Mouse (Mus musculus): ENCODE measurements at regions not wholly inside any gene's neighbourhood (a gene's known extent, or its start where the extent isn't known, plus 50 kb on each side); places are given as distances from the start of the nearest gene placed in this dataset.

DNA sequence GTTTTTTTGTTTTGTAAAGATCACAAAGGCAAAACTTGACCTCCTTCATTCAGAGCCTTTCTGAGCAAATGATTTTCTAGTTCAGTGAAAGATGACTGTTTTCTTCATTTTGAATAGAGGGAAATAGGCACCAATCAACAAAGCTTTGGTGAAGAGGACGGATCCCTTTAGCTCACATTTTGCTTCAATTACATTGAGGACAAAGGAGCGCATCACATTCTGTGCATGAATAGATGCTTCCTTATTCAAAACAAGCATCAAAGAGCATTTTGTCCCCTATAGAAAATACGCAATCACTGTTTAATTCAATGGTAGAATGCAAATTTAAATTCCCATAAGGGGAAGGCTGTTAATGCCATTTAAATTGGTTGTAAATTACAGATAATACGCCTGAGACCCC is 150.4 kb upstream of the Rai2 start:
- TF ChIP-seq CTCF (IDR thresholded peaks at IDR 0.05; ENCODE audit: low read depth): no peak
- DNase-seq (ENCODE audit: low spot score) (no peak), ATAC-seq (replicated peaks; ENCODE audit: low FRiP score, low read depth) (no peak)
- H3K27me3 ChIP-seq (ENCODE audit: insufficient read depth, low read length): no peaks in the 10 kb centered on the region
- H3K9me3 ChIP-seq (replicated peaks; ENCODE audit: low read length): no peaks in the 10 kb centered on the region
- H3K27ac ChIP-seq: no peak overlapping the region
- no peaks in the 10 kb centered on the region for H3K36me3 ChIP-seq (ENCODE audit: insufficient read depth, low read length)
- no peak overlapping the region for H3K9ac ChIP-seq (ENCODE audit: low read depth, low read length)
- H3K4me3 ChIP-seq (replicated peaks; ENCODE audit: low read depth, low read length): no peak overlapping the region
- WGBS: 86% methylated on average over 4 of the region's 4 CpGs
- H3K4me2 ChIP-seq (ENCODE audit: low read length): no peak overlapping the region
- H3K4me1 ChIP-seq (replicated peaks; ENCODE audit: insufficient read depth, low read length): no peaks in the 10 kb centered on the region

DNA sequence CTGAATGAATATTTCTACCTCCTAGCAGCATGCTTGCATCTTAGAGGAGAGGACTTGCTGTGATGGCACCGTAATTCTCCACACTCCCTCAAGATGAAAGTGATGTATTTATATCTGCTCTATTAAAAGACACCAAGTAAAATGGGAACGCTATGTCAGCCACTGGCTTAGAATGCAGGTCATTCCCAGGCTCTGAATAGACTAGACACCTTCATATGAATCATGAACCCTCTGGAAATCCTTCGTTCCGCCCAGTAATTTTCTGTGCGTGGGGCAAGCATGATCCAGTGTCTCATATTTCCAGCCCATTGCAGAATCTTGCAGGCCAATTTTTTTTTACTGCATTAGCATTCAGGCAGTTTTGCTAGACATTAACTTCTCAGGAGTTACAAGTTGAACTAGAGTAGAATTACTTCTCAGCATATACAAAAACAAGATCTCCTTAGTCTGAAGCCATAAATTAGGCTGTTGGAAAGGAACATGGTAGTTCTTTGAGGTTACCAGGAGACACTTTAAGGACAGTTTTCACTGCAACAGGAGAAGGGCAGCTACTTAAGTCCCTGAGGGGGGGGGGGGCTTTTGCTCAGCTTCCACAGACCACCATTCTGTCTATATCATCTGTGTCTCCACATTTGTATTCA is 134.7 kb upstream of the Rai2 start:
- no peak for TF ChIP-seq CTCF (IDR thresholded peaks at IDR 0.05; ENCODE audit: low read depth)
- Histone ChIP-seq H3K27ac (no peak overlapping the region), H3K4me3 (replicated peaks; ENCODE audit: low read depth, low read length) (no peak overlapping the region), H3K9me3 (replicated peaks; ENCODE audit: low read length) (no peaks in the 10 kb centered on the region), H3K9ac (ENCODE audit: low read depth, low read length) (no peak overlapping the region), H3K4me1 (replicated peaks; ENCODE audit: insufficient read depth, low read length) (no peaks in the 10 kb centered on the region), H3K4me2 (ENCODE audit: low read length) (no peak overlapping the region), H3K36me3 (ENCODE audit: insufficient read depth, low read length) (no peaks in the 10 kb centered on the region), H3K27me3 (ENCODE audit: insufficient read depth, low read length) (no peaks in the 10 kb centered on the region)
- ATAC-seq (replicated peaks; ENCODE audit: low FRiP score, low read depth): no peak
- peak; percentile 56 for DNase-seq (ENCODE audit: low spot score)
- 50% methylated on average over 5 of the region's 5 CpGs for WGBS

DNA sequence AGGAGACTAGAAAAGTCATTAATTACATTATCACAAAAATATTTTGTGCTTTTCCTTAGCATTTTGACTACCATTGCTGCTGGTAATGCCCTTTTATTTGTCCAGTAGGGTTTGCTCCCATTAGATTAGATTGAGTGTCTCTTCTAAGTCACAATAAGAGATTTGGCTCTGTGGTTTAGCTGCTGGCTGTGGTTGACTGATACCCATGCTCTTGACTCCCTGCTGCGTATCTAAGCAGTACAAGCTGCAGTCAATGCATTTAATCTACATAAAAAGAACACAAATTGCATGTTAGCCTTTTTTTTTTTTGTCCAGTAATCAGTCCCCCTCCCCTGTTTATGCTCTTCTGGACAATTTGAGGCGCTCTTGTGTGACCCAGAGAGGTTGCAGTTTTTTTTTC is 133.0 kb upstream of the Rai2 start:
- Histone ChIP-seq H3K4me2 (ENCODE audit: low read length) (no peak overlapping the region), H3K27me3 (ENCODE audit: insufficient read depth, low read length) (no peaks in the 10 kb centered on the region), H3K9me3 (replicated peaks; ENCODE audit: low read length) (no peaks in the 10 kb centered on the region), H3K4me3 (replicated peaks; ENCODE audit: low read depth, low read length) (no peak overlapping the region), H3K27ac (no peak overlapping the region), H3K36me3 (ENCODE audit: insufficient read depth, low read length) (no peaks in the 10 kb centered on the region), H3K4me1 (replicated peaks; ENCODE audit: insufficient read depth, low read length) (no peaks in the 10 kb centered on the region), H3K9ac (ENCODE audit: low read depth, low read length) (no peak overlapping the region)
- TF ChIP-seq CTCF (IDR thresholded peaks at IDR 0.05; ENCODE audit: low read depth): no peak
- ATAC-seq (replicated peaks; ENCODE audit: low FRiP score, low read depth) (no peak), DNase-seq (ENCODE audit: low spot score) (no peak)
- 82% methylated on average over 2 of the region's 2 CpGs for WGBS

DNA sequence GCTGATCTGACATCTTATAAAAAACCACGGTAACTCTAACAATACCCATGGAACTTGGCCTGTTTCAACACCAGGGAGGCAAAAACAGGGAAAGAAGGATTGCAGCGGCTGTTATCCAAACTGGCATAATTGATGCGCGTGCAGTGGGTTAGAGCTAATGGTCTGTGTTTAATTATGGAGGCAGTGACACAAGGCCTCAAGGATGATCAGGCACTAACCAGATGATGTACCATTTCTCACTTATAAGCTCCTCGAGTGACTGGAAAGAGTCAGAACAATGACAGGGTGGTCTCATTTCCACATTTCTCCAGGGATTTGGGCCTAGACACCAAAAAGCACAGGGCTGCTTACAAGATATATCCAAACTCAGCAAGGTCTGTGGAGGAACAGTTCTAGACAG is 83.0 kb upstream of the Rai2 start:
- ATAC-seq (replicated peaks; ENCODE audit: low FRiP score, low read depth) (no peak), DNase-seq (ENCODE audit: low spot score) (no peak)
- no peak for TF ChIP-seq CTCF (IDR thresholded peaks at IDR 0.05; ENCODE audit: low read depth)
- Histone ChIP-seq H3K36me3 (ENCODE audit: insufficient read depth, low read length) (no peaks in the 10 kb centered on the region), H3K27me3 (ENCODE audit: insufficient read depth, low read length) (no peaks in the 10 kb centered on the region), H3K27ac (no peak overlapping the region), H3K4me2 (ENCODE audit: low read length) (no peak overlapping the region), H3K4me1 (replicated peaks; ENCODE audit: insufficient read depth, low read length) (no peaks in the 10 kb centered on the region), H3K9me3 (replicated peaks; ENCODE audit: low read length) (no peaks in the 10 kb centered on the region), H3K9ac (ENCODE audit: low read depth, low read length) (no peak overlapping the region), H3K4me3 (replicated peaks; ENCODE audit: low read depth, low read length) (no peak overlapping the region)
- WGBS: 68% methylated on average over 5 of the region's 5 CpGs

DNA sequence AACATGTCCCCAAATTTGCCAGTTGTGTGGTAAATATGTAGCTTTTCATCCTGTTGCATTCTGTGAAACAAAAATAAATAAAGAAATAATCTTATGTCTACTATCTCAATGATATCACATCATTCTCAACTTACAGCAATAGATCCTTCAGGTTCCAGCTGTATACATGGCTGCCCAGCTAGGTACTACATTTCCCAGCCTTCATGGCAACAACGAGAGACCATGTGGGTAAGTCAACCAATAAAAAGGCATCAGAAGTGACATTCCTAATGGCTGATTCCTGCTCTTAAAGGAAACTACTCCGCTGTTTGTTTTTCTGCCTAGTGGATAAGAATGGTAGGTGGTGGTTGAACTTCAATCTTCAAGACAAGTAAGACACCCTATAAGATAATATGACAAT is 82.5 kb upstream of the Rai2 start:
- Histone ChIP-seq H3K4me2 (ENCODE audit: low read length) (no peak overlapping the region), H3K4me1 (replicated peaks; ENCODE audit: insufficient read depth, low read length) (no peaks in the 10 kb centered on the region), H3K27ac (no peak overlapping the region), H3K36me3 (ENCODE audit: insufficient read depth, low read length) (no peaks in the 10 kb centered on the region), H3K27me3 (ENCODE audit: insufficient read depth, low read length) (no peaks in the 10 kb centered on the region), H3K9ac (ENCODE audit: low read depth, low read length) (no peak overlapping the region), H3K4me3 (replicated peaks; ENCODE audit: low read depth, low read length) (no peak overlapping the region), H3K9me3 (replicated peaks; ENCODE audit: low read length) (no peaks in the 10 kb centered on the region)
- 62% methylated on average over 2 of the region's 2 CpGs for WGBS
- no peak for TF ChIP-seq CTCF (IDR thresholded peaks at IDR 0.05; ENCODE audit: low read depth)
- DNase-seq (ENCODE audit: low spot score) (peak; percentile 52), ATAC-seq (replicated peaks; ENCODE audit: low FRiP score, low read depth) (peak; percentile 71; the same call in 1 of the 2 replicates)

DNA sequence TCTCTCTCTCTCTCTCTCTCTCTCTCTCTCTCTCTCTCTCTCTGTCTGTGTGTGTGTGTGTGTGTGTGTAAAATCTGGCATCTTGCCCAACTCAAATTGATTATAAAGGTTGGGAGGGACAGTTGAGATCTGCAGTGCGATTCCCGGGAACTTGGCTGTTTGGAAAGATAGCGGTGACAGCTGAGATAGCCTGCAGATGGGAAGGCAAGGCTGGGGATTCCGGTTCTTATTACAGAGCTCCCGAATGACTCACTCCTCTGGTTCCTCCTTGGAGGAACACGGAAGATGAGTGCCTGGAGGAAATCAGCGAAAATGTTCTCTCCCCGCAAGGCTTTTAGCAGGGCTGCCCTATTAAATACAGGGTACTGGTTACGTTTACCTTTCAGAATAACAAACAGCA is 81.2 kb upstream of the Rai2 start:
- no peak overlapping the region for H3K9ac ChIP-seq (ENCODE audit: low read depth, low read length)
- 52% methylated on average over 9 of the region's 9 CpGs for WGBS
- ATAC-seq (replicated peaks; ENCODE audit: low FRiP score, low read depth) (no peak), DNase-seq (ENCODE audit: low spot score) (peak; percentile 43)
- H3K4me2 ChIP-seq (ENCODE audit: low read length): peak overlapping the region; percentile 7; the same call in 1 of the 2 replicates
- H3K4me1 ChIP-seq (replicated peaks; ENCODE audit: insufficient read depth, low read length): no peaks in the 10 kb centered on the region
- H3K9me3 ChIP-seq (replicated peaks; ENCODE audit: low read length): no peaks in the 10 kb centered on the region
- H3K36me3 ChIP-seq (ENCODE audit: insufficient read depth, low read length): no peaks in the 10 kb centered on the region
- no peak overlapping the region for H3K4me3 ChIP-seq (replicated peaks; ENCODE audit: low read depth, low read length)
- H3K27ac ChIP-seq: no peak overlapping the region
- H3K27me3 ChIP-seq (ENCODE audit: insufficient read depth, low read length): no peaks in the 10 kb centered on the region
- TF ChIP-seq CTCF (IDR thresholded peaks at IDR 0.05; ENCODE audit: low read depth): no peak

DNA sequence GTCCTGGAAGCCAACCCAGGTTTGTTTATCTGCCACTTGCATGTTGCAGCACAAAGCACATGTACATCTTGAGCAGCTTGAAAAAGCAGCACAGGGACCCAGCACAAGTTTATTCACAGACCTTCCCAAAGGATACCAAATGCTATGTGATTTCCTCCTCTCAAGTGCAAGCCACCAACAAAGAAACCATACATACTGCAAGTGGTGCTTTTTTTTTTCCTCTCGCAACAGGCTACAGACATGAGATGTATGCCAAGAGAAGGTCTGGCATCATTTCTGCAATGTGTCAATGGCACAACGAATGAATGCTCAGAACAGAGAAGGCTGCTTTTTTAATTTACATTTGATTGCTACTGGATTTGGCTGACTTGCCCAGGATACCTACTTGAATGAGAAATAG is 63.8 kb upstream of the Rai2 start:
- no peak for TF ChIP-seq CTCF (IDR thresholded peaks at IDR 0.05; ENCODE audit: low read depth)
- no peak for ATAC-seq (replicated peaks; ENCODE audit: low FRiP score, low read depth)
- no peak overlapping the region for H3K27ac ChIP-seq
- DNase-seq (ENCODE audit: low spot score): no peak
- 79% methylated on average over 2 of the region's 2 CpGs for WGBS
- no peak overlapping the region for H3K4me2 ChIP-seq (ENCODE audit: low read length)
- H3K9me3 ChIP-seq (replicated peaks; ENCODE audit: low read length): no peaks in the 10 kb centered on the region
- H3K36me3 ChIP-seq (ENCODE audit: insufficient read depth, low read length): no peaks in the 10 kb centered on the region
- no peaks in the 10 kb centered on the region for H3K27me3 ChIP-seq (ENCODE audit: insufficient read depth, low read length)
- H3K4me1 ChIP-seq (replicated peaks; ENCODE audit: insufficient read depth, low read length): no peaks in the 10 kb centered on the region
- no peak overlapping the region for H3K4me3 ChIP-seq (replicated peaks; ENCODE audit: low read depth, low read length)
- no peak overlapping the region for H3K9ac ChIP-seq (ENCODE audit: low read depth, low read length)
